Mouse (Mus musculus) midbrain, embryonic 10.5 days (tissue): ENCODE measurements around the gene St3gal3. TPM values are rescaled to one million over a fixed set of nuclear protein-coding genes. Genes with fewer than 3 reads are reported as not detected.

Experiments
- DNase-seq: peaks from one replicate; pipeline ENCODE4 v3.0.0-alpha.2; 2017; ENCODE audit warnings: low spot score
- H3K27ac ChIP-seq: fragments of 300-500 bp; sonication (generic); replicated peaks from 2 replicates; pipeline ENCODE4 v1.5.1; 2016; ENCODE audit warnings: mild to moderate bottlenecking
- H3K27me3 ChIP-seq: fragments of 300-500 bp; sonication (generic); 2 replicates; pipeline ENCODE4 v1.6.1; 2016; ENCODE audit warnings: low read depth, mild to moderate bottlenecking; ENCODE audit not compliant: poor library complexity, severe bottlenecking
- H3K36me3 ChIP-seq: fragments of 300-500 bp; sonication (generic); 2 replicates; pipeline ENCODE4 v1.6.1; 2016; ENCODE audit warnings: mild to moderate bottlenecking, moderate library complexity
- H3K4me1 ChIP-seq: fragments of 300-500 bp; sonication (generic); 2 replicates; pipeline ENCODE4 v1.6.1; 2016
- H3K4me3 ChIP-seq: fragments of 300-500 bp; sonication (generic); 2 replicates; pipeline ENCODE4 v1.5.1; 2016; ENCODE audit warnings: mild to moderate bottlenecking, moderate library complexity
- H3K9me3 ChIP-seq: fragments of 300-500 bp; sonication (generic); replicated peaks from 2 replicates; pipeline ENCODE4 v1.6.1; 2016; ENCODE audit warnings: mild to moderate bottlenecking
- WGBS: fragments of 180-500 bp; shearing (Covaris S2); methylation state at CpG from one replicate; pipeline ENCODE4 v1.1.7; 2016; 5-methylcytosine and 5-hydroxymethylcytosine counted together
- polyA plus RNA-seq: library from polyadenylated mRNA; unstranded; fragments of >200 nt; fragmentation: Nextera tagmentation; extraction: Ambion mirVana; gene quantifications from 2 replicates; pipeline ENCODE4 v1.2.1, GENCODE M21; 2016

The St3gal3 gene
- polyA plus RNA-seq, 1 experiment from 2014 or later: 7.3 TPM

- no peaks in the 10 kb centered on the region for H3K9me3 ChIP-seq
- 0 out of 2 replicates have a peak, but pooled peaks cover 4% of the 10 kb centered on the region for H3K36me3 ChIP-seq
- 74% methylated on average over 5 of the region's 5 CpGs for WGBS
- H3K27ac ChIP-seq: peak overlapping the region; percentile 53
- H3K4me3 ChIP-seq: no peak overlapping the region
- DNase-seq: no peak
- peaks cover 18% of the 10 kb centered on the region for H3K4me1 ChIP-seq
- H3K27me3 ChIP-seq: no peaks in the 10 kb centered on the region
Observed at GRCm38 (mm10) chr4:118037406-118037805, 97.3 kb downstream of the St3gal3 start.

GRCm38 (mm10) chr4:118036531-118036930, 98.2 kb downstream of the St3gal3 start:
- whole genome bisulfite sequencing: 95% methylated on average over 4 of the region's 4 CpGs
- no peak for DNase-seq
- H3K36me3 ChIP-seq: 0 out of 2 replicates have a peak, but pooled peaks cover 4% of the 10 kb centered on the region
- H3K4me3 ChIP-seq: no peak overlapping the region
- no peaks in the 10 kb centered on the region for H3K9me3 ChIP-seq
- no peaks in the 10 kb centered on the region for H3K27me3 ChIP-seq
- H3K4me1 ChIP-seq: peaks cover 18% of the 10 kb centered on the region
- H3K27ac ChIP-seq: no peak overlapping the region

- no peak for DNase-seq
Observed at GRCm38 (mm10) chr4:118035090-118035489, 99.6 kb downstream of the St3gal3 start.

GRCm38 (mm10) chr4:118033026-118033425, 101.7 kb downstream of the St3gal3 start:
- DNase-seq: no peak
- no peak overlapping the region for H3K4me3 ChIP-seq
- no peaks in the 10 kb centered on the region for H3K9me3 ChIP-seq
- H3K4me1 ChIP-seq: peaks cover 31% of the 10 kb centered on the region
- no peak overlapping the region for H3K27ac ChIP-seq
- 85% methylated on average over 5 of the region's 5 CpGs for WGBS
- no peaks in the 10 kb centered on the region for H3K27me3 ChIP-seq
- H3K36me3 ChIP-seq: 0 out of 2 replicates have a peak, but pooled peaks cover 4% of the 10 kb centered on the region

More at GRCm38 (mm10) chr4:118035090-118035489, 99.6 kb downstream of the St3gal3 start:
- Histone ChIP-seq H3K27me3 (no peaks in the 10 kb centered on the region), H3K9me3 (no peaks in the 10 kb centered on the region), H3K4me1 (peaks cover 16% of the 10 kb centered on the region), H3K36me3 (0 out of 2 replicates have a peak, but pooled peaks cover 4% of the 10 kb centered on the region), H3K4me3 (no peak overlapping the region), H3K27ac (no peak overlapping the region)
- WGBS: 91% methylated on average over 2 of the region's 2 CpGs

GRCm38 (mm10) chr4:118031776-118032170, 102.9 kb downstream of the St3gal3 start:
- H3K27ac ChIP-seq: no peak overlapping the region
- no peak overlapping the region for H3K4me3 ChIP-seq
- H3K9me3 ChIP-seq: no peaks in the 10 kb centered on the region
- H3K36me3 ChIP-seq: no peaks in the 10 kb centered on the region
- WGBS: 91% methylated on average over 7 of the region's 7 CpGs
- DNase-seq: no peak
- no peaks in the 10 kb centered on the region for H3K27me3 ChIP-seq
- H3K4me1 ChIP-seq: peaks cover 23% of the 10 kb centered on the region

GRCm38 (mm10) chr4:118031132-118031775, 103.5 kb downstream of the St3gal3 start:
- H3K36me3 ChIP-seq: no peaks in the 10 kb centered on the region
- H3K9me3 ChIP-seq: no peaks in the 10 kb centered on the region
- H3K4me1 ChIP-seq: peaks cover 23% of the 10 kb centered on the region
- H3K27me3 ChIP-seq: no peaks in the 10 kb centered on the region
- no peak for DNase-seq
- 83% methylated on average over 6 of the region's 6 CpGs for WGBS
- no peak overlapping the region for H3K4me3 ChIP-seq
- H3K27ac ChIP-seq: no peak overlapping the region

- WGBS: 79% methylated on average over 5 of the region's 5 CpGs
- peak overlapping the region; percentile 55; the same call in 1 of the 2 replicates for H3K27ac ChIP-seq
- no peak overlapping the region for H3K4me3 ChIP-seq
- no peaks in the 10 kb centered on the region for H3K9me3 ChIP-seq
- H3K27me3 ChIP-seq: no peaks in the 10 kb centered on the region
- H3K36me3 ChIP-seq: no peaks in the 10 kb centered on the region
- H3K4me1 ChIP-seq: peaks cover 23% of the 10 kb centered on the region
- DNase-seq: no peak
Observed at GRCm38 (mm10) chr4:118030330-118030729, 104.4 kb downstream of the St3gal3 start.

- 73% methylated on average over 6 of the region's 6 CpGs for WGBS
- DNase-seq: no peak
- H3K36me3 ChIP-seq: no peaks in the 10 kb centered on the region
- H3K9me3 ChIP-seq: no peaks in the 10 kb centered on the region
- peaks cover 23% of the 10 kb centered on the region for H3K4me1 ChIP-seq
- H3K27ac ChIP-seq: 0 out of 2 replicates have a peak overlapping the region, but pooled peaks have one; percentile 55
- no peaks in the 10 kb centered on the region for H3K27me3 ChIP-seq
- H3K4me3 ChIP-seq: no peak overlapping the region
Observed at GRCm38 (mm10) chr4:118029892-118030291, 104.8 kb downstream of the St3gal3 start.

- DNase-seq: no peak
- Histone ChIP-seq H3K4me1 (peaks cover 23% of the 10 kb centered on the region), H3K27me3 (no peaks in the 10 kb centered on the region), H3K27ac (peak overlapping the region; percentile 55; the same call in 1 of the 2 replicates), H3K4me3 (no peak overlapping the region), H3K36me3 (no peaks in the 10 kb centered on the region), H3K9me3 (no peaks in the 10 kb centered on the region)
- 61% methylated on average over 9 of the region's 9 CpGs for WGBS
Observed at GRCm38 (mm10) chr4:118028994-118029393, 105.7 kb downstream of the St3gal3 start.

GRCm38 (mm10) chr4:118025931-118026330, 108.8 kb downstream of the St3gal3 start:
- peaks cover 23% of the 10 kb centered on the region for H3K4me1 ChIP-seq
- 91% methylated on average over 7 of the region's 7 CpGs for WGBS
- no peaks in the 10 kb centered on the region for H3K36me3 ChIP-seq
- H3K27ac ChIP-seq: no peak overlapping the region
- H3K9me3 ChIP-seq: no peaks in the 10 kb centered on the region
- H3K4me3 ChIP-seq: no peak overlapping the region
- no peaks in the 10 kb centered on the region for H3K27me3 ChIP-seq
- DNase-seq: no peak

GRCm38 (mm10) chr4:118025381-118025780, 109.3 kb downstream of the St3gal3 start:
- Histone ChIP-seq H3K4me3 (no peak overlapping the region), H3K36me3 (no peaks in the 10 kb centered on the region), H3K27ac (no peak overlapping the region), H3K27me3 (no peaks in the 10 kb centered on the region), H3K4me1 (peaks cover 20% of the 10 kb centered on the region), H3K9me3 (no peaks in the 10 kb centered on the region)
- WGBS: 89% methylated on average over 7 of the region's 7 CpGs
- no peak for DNase-seq

- Histone ChIP-seq H3K27me3 (no peaks in the 10 kb centered on the region), H3K27ac (no peak overlapping the region), H3K4me1 (peaks cover 10% of the 10 kb centered on the region), H3K36me3 (no peaks in the 10 kb centered on the region), H3K9me3 (no peaks in the 10 kb centered on the region), H3K4me3 (no peak overlapping the region)
- WGBS: 98% methylated on average over 3 of the region's 3 CpGs
- no peak for DNase-seq
Observed at GRCm38 (mm10) chr4:118022811-118023210, 111.9 kb downstream of the St3gal3 start.

GRCm38 (mm10) chr4:118022406-118022805, 112.3 kb downstream of the St3gal3 start:
- DNase-seq: no peak
- no peaks in the 10 kb centered on the region for H3K27me3 ChIP-seq
- no peaks in the 10 kb centered on the region for H3K9me3 ChIP-seq
- H3K36me3 ChIP-seq: no peaks in the 10 kb centered on the region
- no peak overlapping the region for H3K27ac ChIP-seq
- 93% methylated on average over 4 of the region's 4 CpGs for WGBS
- peaks cover 11% of the 10 kb centered on the region for H3K4me1 ChIP-seq
- no peak overlapping the region for H3K4me3 ChIP-seq
